Mouse (Mus musculus) C2C12 (cell line): ENCODE measurements around the gene Dstyk.

ENCODE experiments used
- CEBPB ChIP-seq: IDR thresholded peaks from one replicate; pipeline ENCODE4 v1.6.1; 2011; ENCODE audit warnings: low read depth, mild to moderate bottlenecking, control low read depth, moderate library complexity
- CTCF ChIP-seq: IDR thresholded peaks from one replicate; pipeline ENCODE4 v1.5.1; 2011; ENCODE audit not compliant: control insufficient read depth, insufficient read depth, insufficient read length
- FOSL1 ChIP-seq: IDR thresholded peaks from one replicate; pipeline ENCODE4 v1.8.0; 2011; ENCODE audit warnings: mild to moderate bottlenecking, low read length; ENCODE audit not compliant: poor library complexity, insufficient read depth, severe bottlenecking
- MYOD1 ChIP-seq: IDR thresholded peaks from one replicate; pipeline ENCODE4 v1.6.1; 2011; ENCODE audit warnings: low read depth; ENCODE audit not compliant: control insufficient read depth, insufficient read length
- MYOG ChIP-seq: IDR thresholded peaks from one replicate; pipeline ENCODE4 v1.6.1; 2011; ENCODE audit not compliant: control insufficient read depth, insufficient read length; ENCODE audit errors: extremely low read depth
- USF1 ChIP-seq: IDR thresholded peaks from one replicate; pipeline ENCODE4 v1.6.1; 2011; ENCODE audit warnings: low read depth, mild to moderate bottlenecking, control low read depth, moderate library complexity

DNA sequence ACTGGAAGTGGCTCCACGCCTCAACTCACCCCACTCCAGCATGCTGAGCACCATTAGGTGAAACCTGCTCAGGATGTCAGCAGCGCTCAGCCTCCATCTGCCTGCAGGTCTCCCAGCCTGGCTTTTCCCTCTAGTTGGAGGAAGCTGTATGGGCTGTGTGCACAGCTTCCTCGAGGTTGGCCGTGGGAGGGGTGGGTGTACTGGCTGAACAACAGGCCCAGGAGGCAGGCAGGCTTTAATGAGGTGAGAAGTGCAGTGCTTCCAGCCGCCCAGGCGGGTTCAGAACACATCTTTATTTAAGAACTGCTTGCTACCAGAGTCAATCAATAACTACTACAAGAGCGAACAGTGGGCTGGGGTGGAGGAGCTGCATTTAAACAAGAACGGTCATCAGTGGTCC lies 94.2 kb downstream of the Dstyk start:
- no peak for TF ChIP-seq CTCF
- TF ChIP-seq MYOG: no peak
- TF ChIP-seq FOSL1: no peak
- no peak for TF ChIP-seq CEBPB
- TF ChIP-seq MYOD1: no peak
- no peak for TF ChIP-seq USF1
